In genomic region chr12:69724018-69724710, GRCm38 (mm10) we compare ENCODE assay signal across 8 mouse cellular contexts. TPM values are rescaled to one million over a fixed set of nuclear protein-coding genes. Genes with fewer than 3 reads are reported as not detected.
DNase-seq lines count a peak whose midpoint lies in the region; ATAC-seq and TF ChIP-seq lines count a peak whose summit lies in the region.

No protein-coding gene starts in this region.

- H3K9me3 ChIP-seq in hindbrain, embryonic 11.5 days (ENCODE audit: control insufficient read depth, low read length) = no peaks in the 10 kb centered on the region
- H3K9me3 ChIP-seq in midbrain, embryonic 14.5 days (ENCODE audit: control insufficient read depth, low read length) = 0 out of 2 replicates have a peak, but pooled peaks cover 3% of the 10 kb centered on the region

- no peaks in the 10 kb centered on the region for H3K36me3 ChIP-seq in hindbrain, embryonic 11.5 days (ENCODE audit: control insufficient read depth, insufficient read depth, low read length)
- 0 out of 2 replicates have a peak, but pooled peaks cover 6% of the 10 kb centered on the region for H3K36me3 ChIP-seq in midbrain, embryonic 14.5 days (ENCODE audit: control insufficient read depth, insufficient read depth, low read length)

- peaks cover 4% of the 10 kb centered on the region for H3K4me1 ChIP-seq in lung, adult 2 months (ENCODE audit: control insufficient read depth, insufficient read depth, low read length)
- 0 out of 2 replicates have a peak, but pooled peaks cover 2% of the 10 kb centered on the region for H3K4me1 ChIP-seq in hindbrain, embryonic 11.5 days (replicated peaks; ENCODE audit: control insufficient read depth, insufficient read depth, low read length)
- H3K4me1 ChIP-seq in midbrain, embryonic 14.5 days (ENCODE audit: control insufficient read depth, insufficient read depth, low read length) = peaks cover 12% of the 10 kb centered on the region

- TF ChIP-seq POLR2A in lung, adult 2 months (IDR thresholded peaks at IDR 0.05; ENCODE audit: borderline replicate concordance, extremely low read depth, low read depth, low read length) = no peak

- no peak for DNase-seq in lung, adult 2 months
- DNase-seq in lung, postnatal 14 days = no peak
- no peak for DNase-seq in hindbrain, embryonic 11.5 days (ENCODE audit: low spot score)
- no peak for DNase-seq in midbrain, embryonic 14.5 days
- DNase-seq in embryo, embryonic 10.5 days (ENCODE audit: low spot score) = no peak
- no peak for DNase-seq in urinary bladder, adult 2 months (ENCODE audit: low spot score)
- no peak for DNase-seq in kidney, postnatal 25 days

- WGBS in lung, adult 2 months = 2% methylated on average over 24 of the region's 24 CpGs
- 3% methylated on average over 24 of the region's 24 CpGs for WGBS in hindbrain, embryonic 11.5 days
- 4% methylated on average over 24 of the region's 24 CpGs for WGBS in midbrain, embryonic 14.5 days

- H3K9ac ChIP-seq in hindbrain, embryonic 11.5 days (ENCODE audit: low read depth, low read length) = peak overlapping the region; percentile 60
- H3K9ac ChIP-seq in midbrain, embryonic 14.5 days (replicated peaks; ENCODE audit: low read length) = peak overlapping the region; percentile 73

- H3K27ac ChIP-seq in hindbrain, embryonic 11.5 days (ENCODE audit: low read depth, low read length) = no peak overlapping the region
- peak overlapping the region; percentile 85 for H3K27ac ChIP-seq in midbrain, embryonic 14.5 days (replicated peaks; ENCODE audit: low read depth, low read length)

- peak; percentile 4; the same call in 1 of the 2 replicates for ATAC-seq in common myeloid progenitor, adult 5-6 weeks (replicated peaks; ENCODE audit: low read depth, poor library complexity, severe bottlenecking)
- ATAC-seq in hindbrain, embryonic 11.5 days (ENCODE audit: low FRiP score) = no peak
- no peak for ATAC-seq in midbrain, embryonic 14.5 days (ENCODE audit: low FRiP score, low TSS enrichment)

- H3K27me3 ChIP-seq in hindbrain, embryonic 11.5 days (ENCODE audit: control insufficient read depth, insufficient read depth, low read length) = no peaks in the 10 kb centered on the region
- H3K27me3 ChIP-seq in midbrain, embryonic 14.5 days (ENCODE audit: control insufficient read depth, insufficient read depth, low read length) = no peaks in the 10 kb centered on the region

- peak overlapping the region; percentile 49 for H3K4me3 ChIP-seq in lung, adult 2 months (replicated peaks; ENCODE audit: extremely low read depth, low read depth, low read length)
- H3K4me3 ChIP-seq in hindbrain, embryonic 11.5 days (ENCODE audit: low read depth, low read length) = peak overlapping the region; percentile 73
- peak overlapping the region; percentile 77 for H3K4me3 ChIP-seq in midbrain, embryonic 14.5 days (replicated peaks; ENCODE audit: low read depth, low read length)

- no peak for TF ChIP-seq CTCF in lung, adult 2 months (IDR thresholded peaks at IDR 0.05; ENCODE audit: insufficient read depth, low read length)

- peak overlapping the region; percentile 75 for H3K4me2 ChIP-seq in hindbrain, embryonic 11.5 days (replicated peaks; ENCODE audit: low read depth, low read length)
- peak overlapping the region; percentile 95 for H3K4me2 ChIP-seq in midbrain, embryonic 14.5 days (ENCODE audit: low read length)

RNA-seq across cellular contexts. Expression of gene L2hgdh, which starts 0.5 kb away (rescaled TPM):
- polyA plus RNA-seq in lung, adult 2 months (2012; rRNA removed) = 1.6 and 3.9 TPM in 2 replicates
- 34.4 and 40.3 TPM in 2 replicates for total RNA-seq in common myeloid progenitor, adult 5-6 weeks (2017)
- polyA plus RNA-seq in hindbrain, embryonic 11.5 days (2014; fragmentation: Nextera tagmentation; extraction: Ambion mirVana) = 12.7 and 13.9 TPM in 2 replicates
- polyA plus RNA-seq in midbrain, embryonic 14.5 days (2014; fragmentation: Nextera tagmentation; extraction: Ambion mirVana) = 9.8 and 10.8 TPM in 2 replicates
- polyA plus RNA-seq in urinary bladder, adult 2 months (2012; rRNA removed) = 9.6 and 11.9 TPM in 2 replicates

RNA-seq across cellular contexts. Expression of gene Atp5s, which starts 0.6 kb away (rescaled TPM):
- 12.4 and 14.2 TPM in 2 replicates for polyA plus RNA-seq in lung, adult 2 months (2012; rRNA removed)
- 27.3 and 29.0 TPM in 2 replicates for total RNA-seq in common myeloid progenitor, adult 5-6 weeks (2017)
- 22.2 and 23.6 TPM in 2 replicates for polyA plus RNA-seq in hindbrain, embryonic 11.5 days (2014; fragmentation: Nextera tagmentation; extraction: Ambion mirVana)
- polyA plus RNA-seq in midbrain, embryonic 14.5 days (2014; fragmentation: Nextera tagmentation; extraction: Ambion mirVana) = 31.8 and 37.8 TPM in 2 replicates
- polyA plus RNA-seq in urinary bladder, adult 2 months (2012; rRNA removed) = 20.0 and 30.4 TPM in 2 replicates

RNA-seq across cellular contexts. Expression of gene Sos2, which starts 42.5 kb away (rescaled TPM):
- 17.6 and 25.1 TPM in 2 replicates for polyA plus RNA-seq in lung, adult 2 months (2012; rRNA removed)
- total RNA-seq in common myeloid progenitor, adult 5-6 weeks (2017) = 40.8 and 59.9 TPM in 2 replicates
- polyA plus RNA-seq in hindbrain, embryonic 11.5 days (2014; fragmentation: Nextera tagmentation; extraction: Ambion mirVana) = 11.4 and 17.9 TPM in 2 replicates
- 14.2 and 15.0 TPM in 2 replicates for polyA plus RNA-seq in midbrain, embryonic 14.5 days (2014; fragmentation: Nextera tagmentation; extraction: Ambion mirVana)
- polyA plus RNA-seq in urinary bladder, adult 2 months (2012; rRNA removed) = 27.8 and 30.3 TPM in 2 replicates
